Mouse (Mus musculus): ENCODE results near the gene Gps2. TPM values are rescaled to one million over a fixed set of nuclear protein-coding genes. Genes with fewer than 3 reads are reported as not detected.

The Gps2 gene
- polyA plus RNA-seq, 1 experiment: 246 TPM

DNA sequence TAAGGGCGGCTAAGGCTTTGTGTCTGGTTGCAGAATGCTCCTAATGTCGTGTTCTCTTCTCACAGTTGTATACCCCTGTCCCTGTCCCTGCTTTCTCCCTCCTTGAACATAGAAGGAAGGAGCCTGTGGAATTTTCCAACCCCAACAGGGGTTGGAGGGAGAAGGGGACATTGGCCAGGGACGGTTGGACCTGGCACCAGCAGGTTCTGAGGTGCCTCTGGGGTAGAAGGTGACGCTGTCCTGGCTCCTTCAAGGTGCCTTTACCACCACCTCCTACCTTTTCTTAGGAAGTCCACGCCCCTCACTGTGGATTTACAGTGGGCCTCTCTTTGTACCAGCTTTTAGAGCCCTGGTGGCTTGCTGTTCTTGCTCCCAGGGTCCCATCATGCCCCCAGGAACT, 24.1 kb downstream of the Gps2 start:
- TF ChIP-seq GATA1 (IDR thresholded peaks at IDR 0.05; ENCODE audit: low read length): no peak

DNA sequence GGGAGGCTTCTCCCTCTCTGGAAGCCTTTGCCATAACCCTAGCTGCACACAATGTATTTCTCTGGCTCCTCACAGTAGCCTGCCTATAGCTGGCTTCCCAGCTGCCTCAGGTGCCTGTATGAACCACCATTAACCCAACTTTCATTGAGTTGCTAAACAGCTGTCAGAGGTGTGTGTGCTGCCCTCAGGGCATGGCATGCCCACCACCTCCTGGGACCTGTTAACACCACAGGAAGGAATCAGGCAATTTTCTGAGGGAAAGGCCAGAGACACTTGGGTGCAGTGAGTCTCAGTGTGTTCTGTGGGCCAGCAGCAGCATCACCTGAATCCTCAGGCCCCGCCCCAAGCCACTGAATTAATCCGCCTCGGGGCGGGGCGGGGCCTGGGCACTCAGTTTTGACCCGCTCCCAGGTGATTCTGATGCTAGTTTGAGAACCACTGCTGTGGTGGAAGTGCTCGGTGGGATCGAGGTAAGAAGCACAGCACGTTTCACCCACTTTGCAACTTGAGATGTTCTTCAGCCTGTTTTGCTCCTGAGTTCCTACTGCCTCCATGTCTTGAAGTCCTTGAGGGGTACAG, 24.8 kb downstream of the Gps2 start:
- TF ChIP-seq GATA1 (IDR thresholded peaks at IDR 0.05; ENCODE audit: low read length): no peak

DNA sequence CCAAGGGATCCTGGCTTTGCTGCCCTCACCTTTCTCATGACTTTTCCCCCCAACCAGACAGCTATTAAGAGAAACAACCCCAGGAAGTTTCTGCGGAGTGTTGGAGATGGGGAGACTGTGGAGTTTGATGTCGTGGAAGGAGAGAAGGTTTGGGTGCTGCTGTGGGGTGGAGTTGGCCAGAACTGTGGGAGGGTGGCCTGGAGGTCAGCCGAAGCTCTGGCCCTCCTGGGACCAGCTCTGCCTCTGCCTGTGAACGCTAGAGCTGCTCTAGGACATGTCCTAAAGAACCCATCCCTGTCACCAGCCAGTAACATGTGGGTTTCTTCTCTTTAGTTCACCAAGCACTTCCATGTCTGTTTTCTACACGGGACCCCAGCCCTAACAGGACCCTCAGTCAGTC, 25.5 kb downstream of the Gps2 start:
- no peak for TF ChIP-seq GATA1 (IDR thresholded peaks at IDR 0.05; ENCODE audit: low read length)

DNA sequence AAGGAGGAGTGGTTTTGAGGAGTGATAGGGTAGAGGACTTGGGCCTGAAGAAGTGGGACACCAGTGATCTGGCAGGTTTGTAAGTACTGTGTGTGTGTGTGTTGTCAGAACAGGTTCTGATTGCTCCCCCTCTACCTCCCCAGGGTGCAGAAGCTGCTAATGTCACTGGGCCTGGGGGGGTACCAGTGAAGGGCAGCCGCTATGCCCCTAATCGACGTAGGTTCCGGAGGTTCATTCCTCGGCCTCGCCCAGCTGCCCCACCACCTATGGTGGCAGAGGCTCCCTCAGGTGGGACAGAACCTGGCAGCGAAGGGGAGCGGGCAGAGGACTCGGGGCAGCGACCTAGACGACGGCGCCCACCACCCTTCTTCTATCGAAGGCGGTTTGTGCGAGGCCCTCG, 26.0 kb downstream of the Gps2 start:
- TF ChIP-seq GATA1 (IDR thresholded peaks at IDR 0.05; ENCODE audit: low read length): no peak

DNA sequence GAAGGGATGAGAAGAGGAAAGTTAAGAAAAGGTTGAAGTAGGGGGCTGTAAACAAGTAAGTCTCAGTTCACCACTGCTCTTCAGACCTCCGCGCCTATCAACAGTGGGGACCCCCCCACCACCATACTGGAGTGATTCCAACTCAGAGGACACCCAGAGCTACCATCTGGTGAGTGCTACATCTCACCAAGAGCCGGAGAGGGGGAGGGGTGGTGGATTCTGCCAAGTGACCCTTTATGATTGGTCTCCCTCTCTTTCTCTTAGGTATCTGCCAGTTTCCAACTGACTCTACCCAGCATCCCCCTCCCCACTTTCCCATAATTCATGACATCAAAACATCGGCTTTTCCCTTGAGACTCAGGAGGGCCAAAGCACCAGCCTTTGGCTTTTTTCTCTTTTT, 27.3 kb downstream of the Gps2 start:
- TF ChIP-seq GATA1 (IDR thresholded peaks at IDR 0.05; ENCODE audit: low read length): no peak

DNA sequence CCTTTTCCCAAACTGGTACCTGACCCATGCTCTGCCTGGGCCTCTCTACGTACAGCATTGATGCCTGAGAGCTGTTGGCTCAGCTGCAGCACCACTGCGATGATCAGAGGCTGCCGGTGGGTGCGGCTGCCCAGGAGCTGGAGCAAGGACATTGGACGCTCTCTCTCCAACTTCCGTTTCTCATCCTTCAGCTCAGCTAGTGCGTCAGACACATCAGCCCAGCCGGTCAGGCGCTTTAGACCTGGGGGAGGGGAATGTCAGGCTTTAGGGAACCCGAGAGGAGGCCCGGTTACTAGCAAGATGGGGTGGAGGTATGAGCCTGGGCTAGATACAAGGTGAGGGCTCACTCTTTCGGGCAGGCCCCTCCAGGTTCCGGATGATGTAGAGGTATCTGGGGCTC, 31.5 kb downstream of the Gps2 start:
- TF ChIP-seq GATA1 (IDR thresholded peaks at IDR 0.05; ENCODE audit: low read length): no peak

DNA sequence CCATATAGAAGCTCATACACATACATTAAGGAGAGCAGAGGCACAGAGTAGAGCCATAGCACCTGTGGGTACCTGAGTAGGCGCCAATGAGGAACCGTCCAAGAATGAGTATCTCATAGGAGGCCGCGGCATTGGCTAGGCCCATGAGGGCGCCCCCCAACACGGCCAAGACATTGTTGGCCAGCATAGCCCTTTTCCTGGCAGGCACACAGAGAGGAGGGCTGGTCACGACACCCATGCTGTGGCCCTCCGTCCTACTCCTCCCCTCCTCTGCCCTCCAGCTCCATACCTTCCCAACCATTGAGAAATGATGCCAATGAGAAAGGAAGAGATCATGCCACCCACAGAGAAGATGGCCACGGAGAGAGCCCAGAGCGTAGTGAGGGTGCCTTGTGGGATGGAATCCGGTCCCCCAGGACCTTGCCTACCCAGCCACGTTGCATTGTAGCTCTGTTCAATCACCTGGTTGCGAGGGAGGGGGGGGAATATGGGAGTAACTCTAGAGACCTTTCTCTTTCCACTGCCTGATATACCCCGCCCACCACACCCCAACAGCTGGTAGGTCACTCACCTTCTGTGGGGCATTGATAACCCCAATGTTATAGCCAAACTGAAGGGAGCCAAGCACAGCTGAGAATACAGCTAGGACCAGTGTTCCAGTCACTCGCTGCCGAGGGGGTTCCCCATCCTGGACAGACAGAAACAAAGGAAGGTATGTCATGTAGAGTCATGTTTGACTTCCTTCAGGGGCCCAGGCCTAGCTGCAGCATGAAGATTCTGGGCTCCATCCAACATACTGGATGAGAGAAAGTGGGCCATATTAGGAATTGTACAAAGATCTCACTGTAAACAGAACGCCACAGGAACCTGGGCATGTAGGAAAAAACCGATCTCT, 32.6 kb downstream of the Gps2 start:
- no peak for TF ChIP-seq GATA1 (IDR thresholded peaks at IDR 0.05; ENCODE audit: low read length)

DNA sequence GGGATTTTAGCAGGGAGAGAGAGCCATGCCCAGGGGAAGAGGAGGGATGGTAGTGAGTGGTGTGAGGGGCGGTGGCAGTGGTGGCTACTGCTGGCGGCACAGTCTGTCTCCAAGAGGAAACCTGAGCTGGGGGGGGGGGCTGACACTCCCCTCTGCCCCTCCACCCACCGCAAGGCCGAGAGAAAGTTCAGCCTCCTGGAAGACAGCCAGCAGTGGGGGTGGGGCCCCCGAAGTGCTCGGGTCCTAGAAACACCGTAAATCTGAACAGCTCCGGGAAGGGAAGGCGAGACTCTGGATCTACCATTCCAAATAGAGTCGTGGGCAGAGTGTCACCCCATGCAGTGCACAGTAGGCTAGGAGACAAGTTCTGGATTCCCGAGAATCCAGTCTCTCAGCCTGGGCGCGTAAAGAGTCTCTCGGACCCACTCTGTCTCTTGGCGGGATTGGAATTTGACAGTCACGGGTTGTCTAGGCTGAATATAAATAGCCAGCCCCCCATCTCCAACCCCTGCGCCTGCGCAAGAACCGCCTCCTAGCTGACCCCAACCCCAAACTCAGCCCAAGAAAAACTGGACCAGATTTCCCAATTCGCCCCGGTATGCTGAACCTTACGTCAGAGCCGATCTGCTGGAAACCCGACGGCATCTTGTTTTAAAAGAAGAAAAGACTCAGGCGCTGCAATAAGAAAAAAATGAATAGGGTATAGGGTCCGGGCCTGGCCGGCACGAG, 33.8 kb downstream of the Gps2 start:
- TF ChIP-seq GATA1 (IDR thresholded peaks at IDR 0.05; ENCODE audit: low read length): no peak

DNA sequence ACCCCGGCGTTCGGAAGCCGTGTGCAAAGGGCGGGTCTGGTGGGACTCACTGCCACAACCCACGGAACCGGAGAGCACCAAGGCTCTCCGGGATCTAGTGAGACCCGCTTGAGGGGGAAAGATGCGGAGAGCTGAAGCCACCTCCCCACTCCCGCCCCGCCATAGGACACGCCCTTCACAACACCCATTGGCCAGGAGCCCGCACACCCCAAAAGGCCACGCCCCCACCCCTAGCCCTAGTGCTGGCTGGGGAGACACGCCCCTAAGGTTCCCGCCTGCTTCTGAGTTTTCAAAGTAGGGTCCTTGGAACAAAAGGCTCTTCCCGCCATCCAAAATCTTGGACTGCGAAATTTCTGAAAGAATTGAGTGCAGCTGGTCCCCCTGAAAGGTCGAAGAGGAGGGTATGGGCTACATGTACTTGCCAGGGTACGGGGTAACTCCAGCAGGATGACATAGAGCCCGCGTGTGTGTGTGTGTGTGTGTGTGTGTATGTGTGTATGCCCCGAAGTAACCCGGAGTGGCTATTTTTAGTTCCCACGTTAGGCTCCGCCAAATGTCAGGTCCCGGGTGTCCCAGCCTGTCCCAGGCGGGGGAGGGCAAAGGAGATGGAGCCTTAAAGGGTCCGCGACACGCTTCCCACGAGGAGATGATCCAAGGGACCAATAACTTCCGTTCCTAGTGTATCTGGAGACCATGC, 34.5 kb downstream of the Gps2 start, which contains the start of gene Slc2a4:
Gene Slc2a4, minus strand, starts transcription at position 123 of the 697 bp plus-strand sequence.
- no peak for TF ChIP-seq GATA1 (IDR thresholded peaks at IDR 0.05; ENCODE audit: low read length)

DNA sequence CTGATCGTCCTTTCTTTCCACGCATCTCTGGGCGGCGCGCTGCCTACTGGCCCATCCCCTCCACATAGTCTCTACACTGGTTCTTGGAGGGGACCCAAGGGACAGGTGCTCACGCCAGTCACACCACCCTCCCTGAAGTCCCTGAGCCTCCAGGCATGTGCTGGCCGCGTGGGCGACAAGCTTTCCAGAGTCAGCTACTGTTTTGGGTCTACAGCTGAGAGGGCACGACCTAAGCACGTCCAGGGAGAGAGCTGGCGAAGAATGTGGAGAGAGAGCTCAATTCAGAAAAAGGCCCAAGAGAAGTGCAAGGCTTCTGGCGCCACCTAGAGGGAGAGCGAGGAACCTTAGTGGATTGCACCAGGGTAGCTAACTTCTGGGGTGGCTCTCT, 35.1 kb downstream of the Gps2 start:
- no peak for TF ChIP-seq GATA1 (IDR thresholded peaks at IDR 0.05; ENCODE audit: low read length)

DNA sequence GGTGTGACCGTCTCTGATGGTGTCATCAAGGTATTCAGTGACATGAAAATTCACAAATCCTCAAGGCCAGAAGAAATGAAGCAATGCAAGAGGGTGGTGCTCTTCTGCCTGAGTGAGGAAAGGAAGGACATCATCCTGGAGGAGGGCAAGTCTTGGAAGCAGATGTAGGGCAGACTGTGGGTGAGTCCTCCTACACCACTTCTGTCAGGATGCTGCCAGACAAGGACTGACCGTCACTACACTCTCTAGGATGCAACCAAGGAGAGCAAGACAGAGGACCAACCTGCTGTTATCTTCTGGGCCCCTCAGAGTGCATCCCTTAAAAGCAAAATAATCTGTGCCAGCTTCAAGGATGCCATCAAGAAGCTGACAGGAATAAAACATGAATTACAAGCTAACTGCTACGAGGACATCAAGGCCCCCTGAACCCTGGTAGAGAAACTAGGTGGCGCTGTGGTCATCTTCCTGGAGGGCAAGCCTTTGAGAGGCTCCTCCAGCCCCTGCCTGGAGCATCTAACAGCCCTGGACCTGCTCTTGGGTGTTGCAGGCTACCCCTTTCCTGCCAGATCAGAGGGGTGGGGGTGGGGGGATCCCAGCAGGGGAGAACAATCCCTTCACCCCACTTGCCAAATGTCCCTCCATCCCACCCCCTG, 37.2 kb downstream of the Gps2 start:
- TF ChIP-seq GATA1 (IDR thresholded peaks at IDR 0.05; ENCODE audit: low read length): no peak

DNA sequence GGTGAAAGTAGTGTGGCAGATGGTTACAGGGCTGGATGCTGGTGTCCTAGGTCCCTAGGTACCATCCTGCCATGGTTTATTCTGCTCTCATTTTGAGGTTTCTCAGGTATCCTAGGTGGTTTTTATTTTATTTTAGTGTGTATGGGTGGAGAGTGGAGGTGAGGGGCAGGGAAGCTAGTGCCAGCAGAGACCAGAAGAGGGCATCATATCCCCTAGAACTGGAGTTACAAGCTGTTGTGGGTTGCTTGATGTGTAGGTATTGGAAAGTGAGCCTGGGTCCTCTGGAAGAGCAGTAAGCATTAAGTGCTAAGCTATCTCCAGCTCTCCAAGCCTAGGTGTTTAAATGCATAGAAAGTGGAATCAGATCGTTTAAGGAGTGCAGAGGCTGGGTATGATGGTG, 38.6 kb downstream of the Gps2 start:
- no peak for TF ChIP-seq GATA1 (IDR thresholded peaks at IDR 0.05; ENCODE audit: low read length)

DNA sequence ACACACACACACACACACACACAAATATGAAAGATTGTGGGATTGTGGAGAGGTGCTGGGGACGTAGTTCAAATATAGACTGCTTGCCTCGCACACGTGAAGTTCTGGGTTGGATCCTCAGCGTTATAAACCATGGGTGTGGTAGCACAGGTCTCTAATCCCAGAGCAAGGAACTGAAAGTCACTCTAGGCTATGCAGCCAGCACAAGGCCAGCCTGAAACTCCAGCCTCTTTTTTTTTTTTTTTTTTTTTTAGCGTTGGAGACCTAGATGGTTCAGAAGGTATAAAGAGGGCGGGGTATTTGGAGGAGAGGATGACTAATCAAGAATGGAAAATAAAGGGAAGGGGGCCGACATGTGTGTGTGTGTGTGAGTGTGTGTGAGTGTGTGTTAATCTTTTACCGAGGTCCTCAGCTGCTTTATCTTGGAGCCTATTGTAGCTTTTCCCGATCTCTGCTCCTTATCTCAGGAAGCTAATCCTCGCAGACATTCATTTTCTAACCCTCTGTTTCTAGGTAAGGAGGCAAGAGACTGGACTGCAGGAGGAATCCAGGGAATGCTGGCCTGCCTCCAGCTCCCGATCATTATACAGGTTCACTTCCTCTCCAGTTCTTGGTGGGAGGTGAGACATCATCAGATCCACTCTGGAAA, 39.7 kb downstream of the Gps2 start:
- no peak for TF ChIP-seq GATA1 (IDR thresholded peaks at IDR 0.05; ENCODE audit: low read length)

DNA sequence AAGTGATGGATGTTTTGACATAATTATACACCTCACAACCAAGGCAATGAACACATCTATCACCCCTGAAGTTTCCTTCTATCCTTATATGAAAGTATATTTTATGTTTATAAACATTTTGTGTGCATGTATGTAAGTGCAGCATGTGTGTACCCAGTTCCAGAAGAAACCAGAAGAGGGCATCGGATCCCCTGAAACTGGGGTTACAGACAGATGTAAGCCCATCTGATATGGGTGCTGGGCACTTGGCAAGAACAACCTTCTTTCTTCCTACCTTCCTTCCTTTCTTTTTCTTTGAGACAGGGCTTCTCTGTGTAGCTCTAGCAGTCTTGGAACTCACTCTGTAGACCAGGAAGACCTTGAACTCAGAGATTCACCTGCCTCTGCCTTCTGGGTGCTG, 42.5 kb downstream of the Gps2 start:
- TF ChIP-seq GATA1 (IDR thresholded peaks at IDR 0.05; ENCODE audit: low read length): no peak

DNA sequence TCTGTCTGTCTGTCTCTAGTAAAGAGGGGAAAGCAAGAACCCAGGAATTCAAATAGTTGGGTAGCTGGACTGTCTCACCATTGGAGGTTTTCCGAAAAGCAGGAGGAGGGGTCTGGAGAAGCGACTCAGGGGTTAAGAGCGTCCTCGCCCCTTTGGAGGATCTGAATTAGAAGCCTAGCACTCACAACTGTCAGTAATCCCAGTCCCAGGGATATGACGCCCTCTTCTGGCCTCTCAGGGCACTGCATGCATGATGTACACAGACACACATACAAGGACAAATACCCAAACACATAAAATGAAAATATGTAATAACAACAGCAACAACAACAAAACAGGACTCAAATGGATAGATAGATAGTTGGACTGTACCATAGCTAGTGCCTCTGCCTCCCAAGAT, 46.9 kb downstream of the Gps2 start:
- TF ChIP-seq GATA1 (IDR thresholded peaks at IDR 0.05; ENCODE audit: low read length): no peak
